Mouse (Mus musculus): ENCODE measurements around the gene F12. TPM values are rescaled to one million over a fixed set of nuclear protein-coding genes. Genes with fewer than 3 reads are reported as not detected.

The F12 gene
- polyA plus RNA-seq, 1 experiment: 0.03 TPM

- no peak for DNase-seq
- Histone ChIP-seq H3K4me1 (ENCODE audit: control insufficient read depth, insufficient read depth, low read length) (peaks cover 5% of the 10 kb centered on the region; the same call in 1 of the 2 replicates), H3K4me3 (ENCODE audit: insufficient read depth, low read depth, low read length) (no peak overlapping the region), H3K27me3 (replicated peaks; ENCODE audit: control insufficient read depth, insufficient read depth, low read length) (no peaks in the 10 kb centered on the region), H3K27ac (ENCODE audit: insufficient read depth, low read depth, low read length) (no peak overlapping the region), H3K36me3 (ENCODE audit: control insufficient read depth, insufficient read depth, low read length) (no peaks in the 10 kb centered on the region)
- WGBS: 87% methylated on average over 17 of the region's 17 CpGs
- TF ChIP-seq CTCF (conservative IDR thresholded peaks at IDR 0.05; ENCODE audit: insufficient read depth, insufficient read length, low read depth, low read length): 0 out of 2 replicates have a peak, but pooled peaks have one; percentile 9
- no peak for TF ChIP-seq POLR2A (IDR thresholded peaks at IDR 0.05; ENCODE audit: low read depth, low read length)
Observed at GRCm38 (mm10) chr13:55449679-55450441, 23.3 kb upstream of the F12 start.

- TF ChIP-seq CTCF (conservative IDR thresholded peaks at IDR 0.05; ENCODE audit: insufficient read depth, insufficient read length, low read depth, low read length) (no peak), POLR2A (IDR thresholded peaks at IDR 0.05; ENCODE audit: low read depth, low read length) (no peak)
- WGBS: 92% methylated on average over 9 of the region's 9 CpGs
- Histone ChIP-seq H3K27ac (ENCODE audit: insufficient read depth, low read depth, low read length) (no peak overlapping the region), H3K4me1 (ENCODE audit: control insufficient read depth, insufficient read depth, low read length) (peaks cover 5% of the 10 kb centered on the region; the same call in 1 of the 2 replicates), H3K36me3 (ENCODE audit: control insufficient read depth, insufficient read depth, low read length) (no peaks in the 10 kb centered on the region), H3K27me3 (replicated peaks; ENCODE audit: control insufficient read depth, insufficient read depth, low read length) (no peaks in the 10 kb centered on the region), H3K4me3 (ENCODE audit: insufficient read depth, low read depth, low read length) (no peak overlapping the region)
- no peak for DNase-seq
Observed at GRCm38 (mm10) chr13:55449205-55449604, 22.6 kb upstream of the F12 start.

- Histone ChIP-seq H3K4me3 (ENCODE audit: insufficient read depth, low read depth, low read length) (no peak overlapping the region), H3K4me1 (ENCODE audit: control insufficient read depth, insufficient read depth, low read length) (peaks cover 5% of the 10 kb centered on the region; the same call in 1 of the 2 replicates)
Observed at GRCm38 (mm10) chr13:55448131-55448530, 21.5 kb upstream of the F12 start.

GRCm38 (mm10) chr13:55447543-55447943 is 20.9 kb upstream of the F12 start:
- Histone ChIP-seq H3K27ac (ENCODE audit: insufficient read depth, low read depth, low read length) (no peak overlapping the region), H3K4me1 (ENCODE audit: control insufficient read depth, insufficient read depth, low read length) (peaks cover 5% of the 10 kb centered on the region; the same call in 1 of the 2 replicates), H3K4me3 (ENCODE audit: insufficient read depth, low read depth, low read length) (no peak overlapping the region), H3K36me3 (ENCODE audit: control insufficient read depth, insufficient read depth, low read length) (no peaks in the 10 kb centered on the region), H3K27me3 (replicated peaks; ENCODE audit: control insufficient read depth, insufficient read depth, low read length) (no peaks in the 10 kb centered on the region)
- TF ChIP-seq POLR2A (IDR thresholded peaks at IDR 0.05; ENCODE audit: low read depth, low read length): no peak
- TF ChIP-seq CTCF (conservative IDR thresholded peaks at IDR 0.05; ENCODE audit: insufficient read depth, insufficient read length, low read depth, low read length): no peak
- 41% methylated on average over 3 of the region's 3 CpGs for WGBS
- DNase-seq: no peak

More at GRCm38 (mm10) chr13:55448131-55448530, 21.5 kb upstream of the F12 start:
- no peak for DNase-seq
- 90% methylated on average over 5 of the region's 5 CpGs for WGBS
- Histone ChIP-seq H3K36me3 (ENCODE audit: control insufficient read depth, insufficient read depth, low read length) (no peaks in the 10 kb centered on the region), H3K27ac (ENCODE audit: insufficient read depth, low read depth, low read length) (no peak overlapping the region), H3K27me3 (replicated peaks; ENCODE audit: control insufficient read depth, insufficient read depth, low read length) (no peaks in the 10 kb centered on the region)
- TF ChIP-seq POLR2A (IDR thresholded peaks at IDR 0.05; ENCODE audit: low read depth, low read length) (no peak), CTCF (conservative IDR thresholded peaks at IDR 0.05; ENCODE audit: insufficient read depth, insufficient read length, low read depth, low read length) (no peak)

GRCm38 (mm10) chr13:55446483-55447105 is 20.0 kb upstream of the F12 start:
- Histone ChIP-seq H3K36me3 (ENCODE audit: control insufficient read depth, insufficient read depth, low read length) (no peaks in the 10 kb centered on the region), H3K4me3 (ENCODE audit: insufficient read depth, low read depth, low read length) (no peak overlapping the region), H3K27ac (ENCODE audit: insufficient read depth, low read depth, low read length) (no peak overlapping the region), H3K4me1 (ENCODE audit: control insufficient read depth, insufficient read depth, low read length) (peaks cover 5% of the 10 kb centered on the region; the same call in 1 of the 2 replicates), H3K27me3 (replicated peaks; ENCODE audit: control insufficient read depth, insufficient read depth, low read length) (no peaks in the 10 kb centered on the region)
- 84% methylated on average over 6 of the region's 6 CpGs for WGBS
- DNase-seq: no peak
- no peak for TF ChIP-seq POLR2A (IDR thresholded peaks at IDR 0.05; ENCODE audit: low read depth, low read length)
- no peak for TF ChIP-seq CTCF (conservative IDR thresholded peaks at IDR 0.05; ENCODE audit: insufficient read depth, insufficient read length, low read depth, low read length)

- Histone ChIP-seq H3K27me3 (replicated peaks; ENCODE audit: control insufficient read depth, insufficient read depth, low read length) (no peaks in the 10 kb centered on the region), H3K36me3 (ENCODE audit: control insufficient read depth, insufficient read depth, low read length) (no peaks in the 10 kb centered on the region), H3K27ac (ENCODE audit: insufficient read depth, low read depth, low read length) (peak overlapping the region; percentile 84), H3K4me1 (ENCODE audit: control insufficient read depth, insufficient read depth, low read length) (peaks cover 5% of the 10 kb centered on the region; the same call in 1 of the 2 replicates), H3K4me3 (ENCODE audit: insufficient read depth, low read depth, low read length) (peak overlapping the region; percentile 90)
- DNase-seq: no peak
- WGBS: 3% methylated on average over 66 of the region's 66 CpGs
- TF ChIP-seq POLR2A (IDR thresholded peaks at IDR 0.05; ENCODE audit: low read depth, low read length) (no peak), CTCF (conservative IDR thresholded peaks at IDR 0.05; ENCODE audit: insufficient read depth, insufficient read length, low read depth, low read length) (no peak)
Observed at GRCm38 (mm10) chr13:55445361-55446091, 18.9 kb upstream of the F12 start.

Data from kidney, adult 2 months (tissue).